Mouse (Mus musculus): Measurements from ENCODE around the gene Pfpl. TPM values are rescaled to one million over a fixed set of nuclear protein-coding genes. Genes with fewer than 3 reads are reported as not detected.

The Pfpl gene
- polyA plus RNA-seq, 1 experiment from 2014 or later = not detected

DNA sequence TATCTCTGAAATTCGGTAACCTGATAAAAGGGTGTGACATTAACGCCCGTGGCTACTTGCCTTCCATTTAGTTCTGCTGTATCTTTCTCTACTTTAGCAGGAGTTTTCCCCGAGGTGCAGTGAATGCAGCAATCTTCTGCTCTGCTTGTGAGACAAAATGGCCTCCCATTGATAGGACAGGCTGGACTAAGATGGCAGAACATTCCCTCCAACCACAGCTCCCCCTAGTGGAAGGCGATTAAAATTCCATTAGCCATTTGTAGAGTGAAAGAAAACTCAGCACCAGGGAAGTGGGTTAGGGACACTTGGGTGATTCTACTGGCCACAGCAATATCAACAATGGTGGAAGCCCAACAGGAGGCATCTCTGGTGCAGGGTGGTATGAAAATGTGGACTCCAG, 39.7 kb downstream of the Pfpl start:
- Histone ChIP-seq H3K9ac (no peak overlapping the region), H3K27me3 (no peaks in the 10 kb centered on the region), H3K36me3 (no peaks in the 10 kb centered on the region), H3K27ac (no peak overlapping the region), H3K9me3 (no peaks in the 10 kb centered on the region), H3K4me3 (no peak overlapping the region), H3K4me2 (replicated peaks) (no peak overlapping the region), H3K4me1 (peaks cover 8% of the 10 kb centered on the region)
- 89% methylated on average over 5 of the region's 5 CpGs for WGBS
- ATAC-seq (ENCODE audit: low FRiP score, low read depth) = no peak

DNA sequence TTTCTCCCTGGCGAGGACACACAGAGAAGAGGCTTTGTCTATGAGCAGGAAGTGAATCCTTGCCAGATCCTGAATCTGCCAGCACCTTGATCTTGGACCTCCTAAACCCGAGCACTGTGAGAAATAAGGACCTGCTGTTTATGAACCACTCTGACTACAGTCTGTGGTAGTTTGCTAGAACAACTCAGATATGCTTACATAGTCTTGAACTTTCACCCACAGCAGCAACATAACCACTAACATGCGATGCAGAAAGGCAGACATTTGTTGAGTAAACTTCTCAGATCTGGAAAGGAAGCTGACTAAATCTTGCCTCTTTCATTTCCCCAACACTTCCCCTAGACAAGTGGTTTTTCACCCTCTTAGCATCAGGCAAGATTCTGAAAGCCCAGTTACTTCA, 44.2 kb downstream of the Pfpl start:
- Histone ChIP-seq H3K27ac (no peak overlapping the region), H3K4me3 (no peak overlapping the region), H3K4me2 (replicated peaks) (no peak overlapping the region), H3K4me1 (peaks cover 24% of the 10 kb centered on the region), H3K27me3 (no peaks in the 10 kb centered on the region), H3K36me3 (no peaks in the 10 kb centered on the region), H3K9me3 (no peaks in the 10 kb centered on the region), H3K9ac (no peak overlapping the region)
- no peak for ATAC-seq (ENCODE audit: low FRiP score, low read depth)
- WGBS = 69% methylated on average over 3 of the region's 3 CpGs

DNA sequence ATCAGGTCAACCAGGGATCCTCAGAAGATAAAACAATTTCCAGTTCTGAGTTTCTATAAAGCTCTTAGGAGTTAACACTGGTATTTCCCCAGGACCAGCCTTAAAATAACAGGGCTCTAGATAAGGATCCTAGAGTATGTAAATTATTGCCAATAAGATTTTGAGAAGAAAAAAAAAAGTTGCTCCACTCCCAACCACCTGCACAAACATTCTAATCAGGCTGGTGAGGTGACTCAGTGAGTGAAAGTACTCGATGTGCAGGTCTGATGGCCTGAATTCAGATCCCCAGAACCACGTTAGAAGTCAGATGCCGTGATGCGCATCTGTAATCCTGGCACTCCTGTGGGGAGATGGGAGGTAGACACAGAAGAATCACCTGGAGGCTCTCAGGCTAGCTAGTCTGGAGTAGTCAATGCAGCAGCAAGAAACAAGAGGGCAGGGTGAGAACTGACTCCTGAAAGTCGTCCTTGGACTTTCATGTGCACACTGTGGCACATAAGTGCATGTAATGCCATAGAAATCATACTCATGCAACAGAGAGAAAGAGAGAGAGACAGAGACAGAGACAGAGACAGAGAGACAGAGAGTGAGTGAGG, 44.8 kb downstream of the Pfpl start:
- Histone ChIP-seq H3K36me3 (no peaks in the 10 kb centered on the region), H3K4me2 (replicated peaks) (no peak overlapping the region), H3K27ac (no peak overlapping the region), H3K9ac (no peak overlapping the region), H3K9me3 (no peaks in the 10 kb centered on the region), H3K4me1 (peaks cover 24% of the 10 kb centered on the region), H3K4me3 (no peak overlapping the region), H3K27me3 (no peaks in the 10 kb centered on the region)
- 80% methylated on average over 5 of the region's 5 CpGs for WGBS
- no peak for ATAC-seq (ENCODE audit: low FRiP score, low read depth)

DNA sequence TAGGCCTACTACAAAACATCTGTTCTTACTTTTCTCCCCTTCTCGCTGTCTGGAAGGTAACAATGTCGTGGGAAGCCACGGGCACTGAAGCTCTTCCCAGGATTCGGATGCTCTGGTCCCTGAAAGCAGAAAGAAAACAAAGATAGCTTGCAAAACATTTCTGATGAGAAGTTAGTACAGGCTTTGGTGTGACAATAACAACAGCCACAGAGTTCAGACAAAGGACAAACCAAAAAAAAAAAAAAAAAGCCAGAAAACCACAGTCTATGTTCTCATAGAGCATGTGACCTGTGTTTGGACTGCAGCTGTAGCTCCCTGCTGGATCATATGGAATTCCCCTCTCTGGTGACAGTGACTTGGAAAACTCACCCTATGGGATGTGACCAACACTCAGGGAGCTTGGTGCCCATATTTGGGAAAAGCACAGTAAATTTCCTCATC, 45.5 kb downstream of the Pfpl start:
- peaks cover 24% of the 10 kb centered on the region for H3K4me1 ChIP-seq
- H3K4me2 ChIP-seq (replicated peaks) = no peak overlapping the region
- no peaks in the 10 kb centered on the region for H3K9me3 ChIP-seq
- H3K36me3 ChIP-seq = no peaks in the 10 kb centered on the region
- 0 out of 2 replicates have a peak overlapping the region, but pooled peaks have one; percentile 22 for H3K27ac ChIP-seq
- ATAC-seq (ENCODE audit: low FRiP score, low read depth) = no peak
- 47% methylated on average over 4 of the region's 4 CpGs for WGBS
- H3K27me3 ChIP-seq = no peaks in the 10 kb centered on the region
- no peak overlapping the region for H3K4me3 ChIP-seq
- H3K9ac ChIP-seq = no peak overlapping the region

DNA sequence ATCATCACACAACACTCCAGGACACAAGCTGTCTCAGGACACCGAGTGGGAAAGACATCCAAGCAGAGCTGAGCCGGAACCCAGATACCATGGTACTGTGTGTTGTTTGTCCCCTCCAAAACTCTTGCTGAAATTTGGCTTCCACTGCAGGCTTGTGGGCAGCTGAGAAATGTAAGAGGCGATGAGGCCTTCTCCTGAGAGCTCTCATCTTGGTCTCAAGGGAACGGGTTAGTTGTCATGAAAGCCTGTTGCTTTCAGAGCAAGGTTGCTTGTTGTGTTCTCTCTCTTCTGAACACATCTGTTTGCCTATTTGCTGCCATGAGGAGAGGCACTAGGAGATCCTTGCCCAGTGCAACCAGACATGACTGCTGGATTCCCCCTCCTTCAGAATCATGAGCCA, 46.2 kb downstream of the Pfpl start:
- Histone ChIP-seq H3K4me1 (peaks cover 24% of the 10 kb centered on the region), H3K4me3 (no peak overlapping the region), H3K27me3 (no peaks in the 10 kb centered on the region), H3K4me2 (replicated peaks) (no peak overlapping the region), H3K9me3 (no peaks in the 10 kb centered on the region), H3K9ac (no peak overlapping the region), H3K36me3 (no peaks in the 10 kb centered on the region), H3K27ac (no peak overlapping the region)
- ATAC-seq (ENCODE audit: low FRiP score, low read depth) = no peak
- WGBS = 89% methylated on average over 4 of the region's 4 CpGs

DNA sequence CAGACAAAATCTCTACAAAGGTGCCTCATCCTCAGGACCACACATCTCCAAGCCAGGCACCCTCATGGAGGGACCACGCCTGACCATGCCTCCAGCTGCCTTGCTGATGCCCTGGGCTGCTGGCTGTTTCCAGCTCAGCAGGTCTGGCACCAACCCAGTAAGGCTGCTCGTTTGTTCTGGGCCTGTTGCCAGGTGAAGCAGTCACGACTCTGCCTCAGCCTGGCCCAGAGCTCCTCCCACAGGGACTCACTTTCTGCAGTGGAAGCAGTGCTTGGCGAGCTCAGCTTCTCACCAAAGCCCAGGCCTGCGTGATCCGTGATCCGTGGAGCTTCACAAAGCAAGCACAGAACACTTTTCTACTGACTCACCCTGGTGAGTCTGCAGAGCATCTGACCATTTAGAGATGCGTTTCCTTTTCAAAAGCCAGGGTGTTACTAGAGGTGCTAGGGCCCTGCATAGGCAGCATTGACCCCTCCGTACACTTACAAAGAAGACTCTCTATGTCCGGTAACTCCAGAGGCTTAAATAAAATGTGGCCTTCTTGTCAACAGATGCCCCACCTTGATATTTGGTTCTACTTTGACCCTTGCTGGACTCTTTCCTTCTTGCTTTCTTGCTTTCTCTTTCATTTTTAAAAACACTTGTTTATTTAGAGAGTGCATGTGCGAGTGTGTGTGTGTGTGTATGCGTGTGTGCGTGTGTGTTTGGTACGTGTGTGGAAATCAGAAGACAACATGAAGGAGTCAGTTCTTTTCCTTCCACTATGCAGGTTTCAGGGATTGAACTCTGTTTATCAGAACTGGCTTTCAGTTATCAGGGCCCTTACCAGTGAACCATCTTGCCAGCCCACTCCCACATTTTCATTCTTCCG, 47.9 kb downstream of the Pfpl start:
- Histone ChIP-seq H3K27ac (peak overlapping the region; percentile 61), H3K27me3 (no peaks in the 10 kb centered on the region), H3K36me3 (peaks cover 5% of the 10 kb centered on the region; the same call in 1 of the 2 replicates), H3K4me1 (peaks cover 24% of the 10 kb centered on the region), H3K9ac (no peak overlapping the region), H3K4me3 (no peak overlapping the region), H3K4me2 (replicated peaks) (peak overlapping the region; percentile 23; the same call in 1 of the 2 replicates), H3K9me3 (no peaks in the 10 kb centered on the region)
- ATAC-seq (ENCODE audit: low FRiP score, low read depth) = peak; percentile 93
- 55% methylated on average over 15 of the region's 15 CpGs for WGBS

DNA sequence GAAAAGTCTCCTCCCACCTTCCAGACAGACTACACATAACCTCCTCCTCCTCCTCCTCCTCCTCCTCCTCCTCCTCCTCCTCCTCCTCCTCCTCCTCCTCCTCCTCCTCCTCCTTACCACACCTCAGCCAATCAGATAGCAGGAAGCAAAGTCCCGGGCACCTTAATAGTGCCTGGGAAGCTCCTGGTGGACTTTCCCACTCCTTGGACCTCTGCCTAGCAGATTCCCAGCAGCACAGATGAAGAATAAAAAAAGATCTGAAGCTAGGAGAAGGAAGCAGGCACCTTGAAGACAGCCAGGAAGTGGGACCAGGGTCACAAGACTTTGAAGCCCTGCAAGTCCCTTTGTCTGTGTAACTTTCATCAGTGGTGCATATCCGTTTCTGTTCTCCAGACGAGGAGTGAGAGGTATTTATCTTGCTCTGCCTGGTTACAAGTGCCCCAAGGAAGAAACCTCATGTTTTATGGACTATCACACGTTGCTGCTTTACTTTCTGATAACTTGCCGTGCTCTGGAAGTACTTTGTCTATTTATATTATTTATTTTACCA, 49.1 kb downstream of the Pfpl start:
- ATAC-seq (ENCODE audit: low FRiP score, low read depth) = no peak
- Histone ChIP-seq H3K27me3 (no peaks in the 10 kb centered on the region), H3K36me3 (peaks cover 13% of the 10 kb centered on the region), H3K4me1 (peaks cover 24% of the 10 kb centered on the region), H3K4me2 (replicated peaks) (no peak overlapping the region), H3K27ac (no peak overlapping the region), H3K9me3 (no peaks in the 10 kb centered on the region), H3K4me3 (no peak overlapping the region), H3K9ac (no peak overlapping the region)
- WGBS = 45% methylated on average over 4 of the region's 5 CpGs

DNA sequence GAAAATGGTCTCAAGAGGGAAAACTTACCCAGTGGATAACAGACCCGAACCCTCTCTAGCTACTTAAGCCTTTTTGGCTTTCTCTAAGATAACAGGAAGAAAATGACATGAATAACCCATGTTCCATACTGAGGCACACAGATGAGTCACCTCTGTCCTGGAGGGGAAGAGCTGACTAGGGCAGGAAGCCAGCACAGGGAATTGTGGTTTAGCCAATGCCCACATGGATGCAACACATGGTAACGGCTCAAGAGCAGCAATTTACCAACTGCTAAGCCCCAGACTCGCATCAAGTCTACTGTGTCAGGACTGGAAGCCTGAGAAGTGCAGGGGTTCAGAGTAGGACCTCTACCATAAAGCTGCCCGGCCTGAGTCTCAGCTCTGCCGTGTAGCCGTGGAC, 50.7 kb downstream of the Pfpl start:
- H3K9me3 ChIP-seq = no peaks in the 10 kb centered on the region
- 86% methylated on average over 6 of the region's 6 CpGs for WGBS

More for the DNA sequence above, 50.7 kb downstream of the Pfpl start:
- no peak overlapping the region for H3K4me2 ChIP-seq (replicated peaks)
- H3K27ac ChIP-seq = no peak overlapping the region
- no peak overlapping the region for H3K9ac ChIP-seq
- peaks cover 14% of the 10 kb centered on the region for H3K4me1 ChIP-seq
- no peak for ATAC-seq (ENCODE audit: low FRiP score, low read depth)
- peaks cover 17% of the 10 kb centered on the region for H3K36me3 ChIP-seq
- no peaks in the 10 kb centered on the region for H3K27me3 ChIP-seq
- no peak overlapping the region for H3K4me3 ChIP-seq

Other genes with a start within 250 kb of the Pfpl start
- not detected in 2 replicates for gene Olfr1431, start 227.3 kb upstream of the Pfpl start, polyA plus RNA-seq (2015; fragmentation: Nextera tagmentation; extraction: Ambion mirVana)
- not detected in 2 replicates for gene Olfr1432, start 195.3 kb upstream of the Pfpl start, polyA plus RNA-seq (2015; fragmentation: Nextera tagmentation; extraction: Ambion mirVana)
- not detected in 2 replicates for gene Olfr262, start 186.2 kb upstream of the Pfpl start, polyA plus RNA-seq (2015; fragmentation: Nextera tagmentation; extraction: Ambion mirVana)
- not detected in 2 replicates for gene Olfr235, start 166.9 kb upstream of the Pfpl start, polyA plus RNA-seq (2015; fragmentation: Nextera tagmentation; extraction: Ambion mirVana)
- not detected in 2 replicates for gene Olfr1434, start 148.1 kb upstream of the Pfpl start, polyA plus RNA-seq (2015; fragmentation: Nextera tagmentation; extraction: Ambion mirVana)
- not detected in 2 replicates for gene Olfr1436, start 128.8 kb upstream of the Pfpl start, polyA plus RNA-seq (2015; fragmentation: Nextera tagmentation; extraction: Ambion mirVana)
- gene Olfr1437, start 102.8 kb upstream of the Pfpl start, polyA plus RNA-seq (2015; fragmentation: Nextera tagmentation; extraction: Ambion mirVana) = not detected in 2 replicates
- gene Olfr1438-ps1, start 92.0 kb upstream of the Pfpl start, polyA plus RNA-seq (2015; fragmentation: Nextera tagmentation; extraction: Ambion mirVana) = not detected in 2 replicates
- gene Olfr1440, start 40.6 kb upstream of the Pfpl start, polyA plus RNA-seq (2015; fragmentation: Nextera tagmentation; extraction: Ambion mirVana) = not detected in 2 replicates
- not detected in 2 replicates for gene Olfr1441, start 10.5 kb upstream of the Pfpl start, polyA plus RNA-seq (2015; fragmentation: Nextera tagmentation; extraction: Ambion mirVana)
- 0.50 TPM in 2 replicates for gene Mpeg1, start 32.9 kb downstream of the Pfpl start, polyA plus RNA-seq (2015; fragmentation: Nextera tagmentation; extraction: Ambion mirVana)
- 5.2 and 5.8 TPM in 2 replicates for gene Dtx4, start 73.5 kb downstream of the Pfpl start, polyA plus RNA-seq (2015; fragmentation: Nextera tagmentation; extraction: Ambion mirVana)
- gene Fam111a, start 117.8 kb downstream of the Pfpl start, polyA plus RNA-seq (2015; fragmentation: Nextera tagmentation; extraction: Ambion mirVana) = 17.5 and 19.3 TPM in 2 replicates
- 0.15 TPM in 1 of 2 replicates, not detected in the other for gene Gm4952, start 172.1 kb downstream of the Pfpl start, polyA plus RNA-seq (2015; fragmentation: Nextera tagmentation; extraction: Ambion mirVana)
- gene Glyat, start 205.4 kb downstream of the Pfpl start, polyA plus RNA-seq (2015; fragmentation: Nextera tagmentation; extraction: Ambion mirVana) = not detected in 2 replicates
- gene Olfr1442, start 242.5 kb downstream of the Pfpl start, polyA plus RNA-seq (2015; fragmentation: Nextera tagmentation; extraction: Ambion mirVana) = not detected in 2 replicates